Mouse (Mus musculus): ENCODE measurements around the gene Nupl1. TPM values are rescaled to one million over a fixed set of nuclear protein-coding genes. Genes with fewer than 3 reads are reported as not detected.
A peak's percentile ranks its signal among the peaks of the same experiment; 100 is the strongest.

The Nupl1 gene
- total RNA-seq, 2 experiments from 2014 or later, result not detected

DNA sequence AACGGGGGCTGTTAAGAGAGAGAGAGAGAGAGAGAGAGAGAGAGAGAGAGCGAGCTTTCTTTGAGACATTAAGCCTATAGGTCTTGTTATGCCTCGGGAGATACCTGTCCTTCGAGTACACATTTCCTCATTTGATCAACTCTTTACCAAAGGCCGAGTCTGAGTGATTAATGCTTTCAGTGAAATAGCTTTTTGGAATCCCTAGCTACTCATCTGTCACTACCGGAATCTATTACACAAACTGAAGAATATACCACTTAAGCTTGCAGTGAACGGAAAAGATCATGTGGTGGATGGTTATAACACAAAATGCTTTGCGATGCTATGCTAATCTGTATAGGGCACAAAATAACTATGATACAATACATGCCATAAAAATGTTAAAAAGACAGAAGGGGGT is 865 bp downstream of the Nupl1 start:
- ATAC-seq (replicated peaks; ENCODE audit: poor library complexity), result no peak

DNA sequence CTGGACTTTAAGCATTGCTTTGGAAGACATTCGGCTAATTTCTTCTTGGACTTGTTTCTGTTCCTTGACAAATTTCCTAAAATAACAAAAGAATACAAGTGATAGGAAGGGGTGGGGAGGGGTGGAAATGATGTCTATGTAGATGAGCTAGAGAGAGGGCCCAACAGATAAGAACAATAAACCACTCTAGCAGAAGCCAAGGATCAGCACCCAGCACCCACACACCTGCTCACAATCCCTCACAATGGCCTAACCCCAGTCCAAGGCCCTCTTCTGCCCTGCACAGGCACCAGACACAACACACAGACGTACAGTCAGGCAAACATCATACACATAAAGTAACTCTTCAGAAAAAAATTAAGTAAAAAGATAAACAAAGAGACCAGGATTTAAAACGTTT is 12.7 kb downstream of the Nupl1 start:
- no peak for ATAC-seq (replicated peaks; ENCODE audit: poor library complexity)

DNA sequence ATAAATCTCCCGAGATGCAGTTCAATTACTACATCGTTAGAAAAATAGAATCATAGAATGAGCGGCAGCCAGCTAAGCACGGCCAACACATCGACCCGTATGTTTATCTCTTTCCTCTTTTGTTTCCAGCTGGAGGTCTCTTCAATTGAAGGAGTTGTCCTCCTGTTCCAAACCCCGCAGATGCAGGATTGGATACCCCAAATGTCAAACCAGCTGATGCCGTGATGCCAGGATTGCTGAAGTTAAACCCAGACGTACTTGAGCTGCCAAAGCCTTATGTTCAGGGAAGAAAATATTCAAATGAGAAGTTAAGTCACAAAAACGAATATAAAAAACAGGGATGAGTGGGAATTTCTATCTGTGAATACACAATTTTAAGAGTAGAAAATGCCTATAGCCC is 31.3 kb downstream of the Nupl1 start:
- ATAC-seq (replicated peaks; ENCODE audit: poor library complexity), result no peak

DNA sequence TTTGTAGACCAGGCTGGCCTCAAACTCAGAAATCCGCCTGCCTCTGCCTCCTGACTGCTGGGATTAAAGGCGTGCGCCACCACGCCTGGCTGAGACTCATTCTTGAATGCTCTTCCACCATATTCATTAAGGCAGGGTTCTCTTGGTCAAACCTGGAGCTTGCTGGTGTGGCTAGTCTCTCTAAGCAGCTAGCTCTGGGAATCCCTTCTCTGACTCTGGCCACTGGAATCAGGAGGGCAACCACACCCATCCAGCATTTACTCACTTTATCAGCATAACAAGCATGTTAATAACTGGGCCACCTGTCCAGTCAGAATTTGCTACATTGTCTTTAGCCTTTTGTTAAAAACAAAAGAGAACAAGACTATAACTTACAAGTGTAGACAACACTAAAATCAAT is 33.6 kb downstream of the Nupl1 start:
- no peak for ATAC-seq (replicated peaks; ENCODE audit: poor library complexity)

DNA sequence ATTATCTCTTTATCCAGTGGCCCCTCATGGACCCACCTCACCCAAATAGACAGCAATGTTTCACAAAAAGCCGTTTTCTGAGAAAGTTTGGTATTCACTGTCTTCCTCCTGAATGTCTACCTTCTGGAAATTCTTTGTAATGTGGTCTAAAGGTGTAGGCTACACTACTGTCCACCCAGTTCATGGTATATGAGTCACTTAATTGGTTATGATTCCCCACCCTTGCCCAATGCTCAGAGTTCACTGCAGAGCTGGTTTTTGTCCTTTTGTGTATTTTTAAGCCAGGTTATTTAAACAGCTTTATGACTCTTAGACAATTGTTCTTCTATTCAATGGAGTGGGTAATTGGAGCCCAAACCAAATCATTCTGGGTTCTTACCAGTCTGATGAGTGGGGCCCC is 35.1 kb downstream of the Nupl1 start:
- no peak for ATAC-seq (replicated peaks; ENCODE audit: poor library complexity)

DNA sequence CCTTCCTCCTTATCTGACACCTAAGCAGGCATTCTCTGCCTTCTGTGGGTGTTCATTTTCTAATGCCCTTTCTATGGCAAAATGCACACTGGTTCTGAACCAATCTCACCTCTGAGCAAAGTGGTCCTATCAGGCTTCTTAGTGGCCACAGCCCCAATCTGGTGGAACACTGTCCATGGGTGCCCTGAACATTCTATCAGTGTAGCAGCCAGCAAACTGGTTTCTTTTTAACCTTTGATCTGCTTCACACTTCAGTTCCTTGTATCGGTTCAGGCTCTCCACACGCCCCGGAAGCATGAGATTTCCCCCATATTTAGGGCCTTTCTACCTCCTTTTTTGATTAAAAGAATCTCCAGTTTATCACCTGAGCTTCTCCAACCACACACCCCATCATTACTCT is 36.2 kb downstream of the Nupl1 start:
- no peak for ATAC-seq (replicated peaks; ENCODE audit: poor library complexity)

DNA sequence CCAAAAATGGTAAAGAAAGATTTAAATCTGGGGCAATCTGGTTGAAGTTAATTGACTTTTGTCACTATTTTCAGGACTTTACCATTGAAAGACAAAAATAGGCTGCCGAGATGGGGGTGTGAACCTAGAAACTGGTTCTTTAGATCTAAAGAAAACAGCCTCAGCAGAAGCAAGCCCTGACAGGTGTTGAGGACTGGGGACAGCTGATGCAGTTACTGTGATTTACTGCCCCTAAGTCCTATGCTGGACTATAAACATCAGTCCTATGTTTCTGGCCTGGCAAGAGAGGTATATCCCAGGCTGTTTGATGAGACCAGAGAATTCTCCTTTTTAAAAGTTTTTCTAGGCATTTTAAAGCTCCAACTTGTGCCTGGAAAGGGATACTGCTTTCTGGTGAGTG is 37.2 kb downstream of the Nupl1 start:
- ATAC-seq (replicated peaks; ENCODE audit: poor library complexity), result no peak

DNA sequence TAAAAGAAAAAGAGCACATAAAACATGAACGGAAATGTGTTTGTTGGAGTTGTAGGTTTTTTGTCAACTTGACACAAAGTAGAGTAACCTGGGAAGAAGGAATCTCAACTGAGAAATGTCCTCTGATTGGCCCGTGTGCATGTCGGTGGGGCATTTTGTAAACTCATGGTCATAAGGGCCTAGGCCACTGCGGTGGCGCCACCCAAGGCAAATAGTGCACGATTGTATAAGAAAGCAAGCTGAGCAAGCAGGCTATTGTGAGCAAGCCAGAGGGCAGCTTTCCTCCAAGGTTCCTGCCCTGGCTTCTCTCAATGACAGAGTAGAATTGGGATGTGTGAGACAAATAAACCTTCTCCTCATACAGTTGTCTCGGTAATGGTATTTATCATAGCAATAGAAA is 42.1 kb downstream of the Nupl1 start:
- ATAC-seq (replicated peaks; ENCODE audit: poor library complexity), result no peak

DNA sequence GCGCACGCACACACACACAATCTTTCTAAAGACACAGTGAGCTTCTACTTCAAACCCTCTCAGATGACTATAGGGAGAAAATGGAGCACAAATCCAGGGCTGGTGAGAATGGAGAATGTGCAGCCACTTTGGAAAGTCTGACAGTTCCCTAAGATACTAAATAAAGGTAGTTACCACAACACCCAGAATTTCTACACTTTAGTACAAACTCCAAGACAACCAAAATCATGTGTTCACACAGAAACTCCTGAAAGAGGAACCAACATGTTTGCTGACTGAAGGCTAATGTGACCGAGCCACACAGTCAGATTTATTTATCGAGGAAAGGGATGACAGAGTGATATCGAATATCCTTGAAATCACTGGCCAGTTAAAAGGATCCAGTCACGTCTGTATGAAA is 46.2 kb downstream of the Nupl1 start:
- ATAC-seq (replicated peaks; ENCODE audit: poor library complexity), result peak; percentile 55

DNA sequence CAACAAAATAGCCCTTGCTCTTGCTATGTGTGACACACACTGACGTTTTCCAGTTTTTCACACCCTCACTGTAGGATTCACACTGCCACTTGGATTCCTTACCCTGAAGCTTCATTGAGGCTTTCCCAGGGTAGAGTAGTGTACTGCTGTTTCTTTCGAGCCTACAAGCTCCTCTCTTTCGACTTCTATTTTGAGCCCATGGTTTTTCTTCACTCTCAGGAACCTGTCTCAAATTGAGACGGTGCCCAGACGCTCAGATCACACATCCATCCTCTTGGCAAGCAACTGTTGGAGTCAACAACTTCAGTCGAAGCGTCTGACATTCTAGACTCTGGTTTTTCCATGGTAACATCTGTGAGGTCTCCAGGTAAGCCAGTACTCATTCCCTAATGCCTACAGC is 54.3 kb downstream of the Nupl1 start, which contains the start of gene Atp8a2:
Gene Atp8a2, minus strand, starts transcription at position 296 of the 400 bp plus-strand sequence.
- ATAC-seq (replicated peaks; ENCODE audit: poor library complexity), result no peak

DNA sequence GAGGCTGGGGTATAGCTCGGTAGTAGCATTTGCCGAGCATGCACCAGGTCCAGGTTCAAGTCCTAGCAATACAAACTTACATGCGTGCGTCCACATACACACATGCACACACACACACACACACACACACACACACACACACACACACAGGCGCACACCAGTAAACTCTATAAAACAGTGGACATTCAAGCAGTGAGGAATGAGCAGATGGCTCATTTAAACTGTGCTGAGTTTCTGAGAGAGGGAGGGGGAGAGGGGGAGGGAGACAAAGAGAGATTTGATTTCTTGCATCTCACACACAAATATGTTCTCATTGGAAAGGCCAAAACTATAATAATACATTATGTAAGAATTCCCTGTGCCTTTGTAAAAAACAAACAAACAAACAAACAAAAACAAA is 55.2 kb downstream of the Nupl1 start:
- no peak for ATAC-seq (replicated peaks; ENCODE audit: poor library complexity)

DNA sequence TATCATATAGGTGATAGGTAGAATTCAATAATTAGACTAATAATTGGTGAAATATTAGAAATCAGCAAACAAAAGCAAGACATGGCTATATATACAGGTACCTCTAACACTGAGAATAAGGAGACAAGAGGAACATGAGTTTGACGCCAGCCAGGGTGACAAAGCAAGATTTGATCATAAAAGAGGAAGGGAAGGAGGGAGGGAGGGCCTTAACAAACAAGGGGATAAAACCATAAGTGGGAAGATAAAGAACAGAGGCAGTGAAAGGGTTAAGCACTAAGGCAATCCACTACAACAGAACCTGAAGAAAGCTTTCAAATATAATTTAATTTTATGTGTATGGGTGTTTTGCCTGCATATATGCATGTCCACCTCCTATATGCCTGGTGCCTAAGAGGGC is 56.6 kb downstream of the Nupl1 start:
- peak; percentile 71 for ATAC-seq (replicated peaks; ENCODE audit: poor library complexity)

DNA sequence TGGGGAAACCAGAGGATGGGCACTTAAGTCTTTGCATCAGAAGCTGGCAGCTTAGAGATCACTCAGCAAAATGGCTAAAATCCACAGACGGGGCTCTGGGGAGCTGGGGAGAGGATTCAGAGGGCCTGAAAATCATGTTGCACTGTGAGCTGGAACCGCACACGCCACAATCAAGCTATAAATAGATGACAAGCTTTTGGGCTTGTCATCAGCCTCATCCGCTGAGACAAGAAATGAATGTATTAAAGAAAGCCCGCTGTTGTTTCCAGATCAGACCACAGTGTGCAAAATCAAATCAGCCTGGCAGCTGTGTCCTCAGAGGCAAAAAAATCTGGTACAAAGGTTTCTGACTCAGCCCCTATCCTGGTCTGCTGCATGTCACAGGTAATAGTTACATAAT is 61.5 kb downstream of the Nupl1 start:
- ATAC-seq (replicated peaks; ENCODE audit: poor library complexity), result no peak

DNA sequence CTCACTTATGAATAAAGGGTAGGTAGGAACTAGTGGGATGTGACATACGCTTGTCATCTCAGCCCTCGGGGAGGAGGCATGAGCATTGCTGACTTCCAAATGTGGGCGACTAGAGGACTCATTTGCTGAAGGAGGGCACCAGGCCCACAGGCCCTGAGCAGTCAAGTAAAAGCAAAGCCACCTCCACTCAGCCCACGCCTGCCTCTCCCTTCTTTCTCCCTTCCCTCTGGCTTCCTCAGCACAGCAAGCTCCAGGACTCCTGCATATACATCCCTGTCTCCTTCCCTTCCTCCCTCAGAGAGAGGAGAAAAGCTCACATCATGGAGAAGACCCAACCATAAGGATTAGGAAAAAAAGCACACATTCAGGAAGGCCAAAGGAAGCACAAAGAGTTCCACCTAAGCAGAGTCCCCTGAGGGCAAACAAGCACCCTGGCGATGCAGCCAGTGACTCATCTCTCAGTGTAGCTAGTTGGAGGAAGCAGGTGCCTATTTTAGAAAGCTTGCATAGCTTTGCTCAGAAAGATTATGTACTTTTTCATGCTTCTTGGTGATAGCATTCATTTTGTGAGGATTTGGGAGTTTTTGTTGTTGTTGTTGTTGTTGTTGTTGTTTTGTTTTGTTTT is 62.9 kb downstream of the Nupl1 start:
- no peak for ATAC-seq (replicated peaks; ENCODE audit: poor library complexity)

DNA sequence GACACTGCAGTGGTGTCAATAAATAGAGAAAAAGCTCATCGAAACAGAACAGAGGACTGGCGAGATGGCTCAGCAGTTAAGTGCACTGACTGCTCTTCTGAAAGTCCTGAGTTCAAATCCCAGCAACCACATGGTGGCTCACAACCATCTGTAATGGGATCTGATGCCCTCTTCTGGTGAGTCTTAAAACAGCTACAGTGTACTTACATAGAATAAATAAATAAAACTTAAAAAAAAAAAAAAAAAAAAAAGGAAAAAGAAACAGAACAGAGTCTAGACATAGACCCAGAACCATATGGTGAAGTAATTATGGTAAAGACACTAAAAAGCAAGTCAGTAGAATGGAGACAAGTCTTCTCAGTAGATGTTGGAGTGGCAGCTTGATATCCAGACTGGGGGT is 69.9 kb downstream of the Nupl1 start:
- no peak for ATAC-seq (replicated peaks; ENCODE audit: poor library complexity)

DNA sequence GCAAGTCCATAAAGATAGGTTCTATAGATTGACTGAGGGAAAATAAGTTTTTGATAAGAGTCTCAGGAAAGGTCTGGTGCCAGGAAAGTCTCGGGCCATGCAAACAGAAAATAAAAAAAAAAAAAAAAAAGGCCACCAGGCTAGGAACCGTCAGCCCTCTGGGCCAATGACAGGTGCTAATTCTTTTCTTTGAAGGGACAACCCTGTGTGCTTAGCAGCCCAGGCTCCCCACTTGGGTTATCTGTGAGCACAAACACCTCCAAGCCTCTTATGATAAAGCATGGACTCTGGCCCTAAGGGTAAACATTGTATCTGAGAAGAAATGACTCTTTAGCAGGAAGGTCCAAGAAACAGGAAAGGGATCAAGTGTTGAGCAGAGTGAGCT is 72.7 kb downstream of the Nupl1 start:
- ATAC-seq (replicated peaks; ENCODE audit: poor library complexity), result no peak

DNA sequence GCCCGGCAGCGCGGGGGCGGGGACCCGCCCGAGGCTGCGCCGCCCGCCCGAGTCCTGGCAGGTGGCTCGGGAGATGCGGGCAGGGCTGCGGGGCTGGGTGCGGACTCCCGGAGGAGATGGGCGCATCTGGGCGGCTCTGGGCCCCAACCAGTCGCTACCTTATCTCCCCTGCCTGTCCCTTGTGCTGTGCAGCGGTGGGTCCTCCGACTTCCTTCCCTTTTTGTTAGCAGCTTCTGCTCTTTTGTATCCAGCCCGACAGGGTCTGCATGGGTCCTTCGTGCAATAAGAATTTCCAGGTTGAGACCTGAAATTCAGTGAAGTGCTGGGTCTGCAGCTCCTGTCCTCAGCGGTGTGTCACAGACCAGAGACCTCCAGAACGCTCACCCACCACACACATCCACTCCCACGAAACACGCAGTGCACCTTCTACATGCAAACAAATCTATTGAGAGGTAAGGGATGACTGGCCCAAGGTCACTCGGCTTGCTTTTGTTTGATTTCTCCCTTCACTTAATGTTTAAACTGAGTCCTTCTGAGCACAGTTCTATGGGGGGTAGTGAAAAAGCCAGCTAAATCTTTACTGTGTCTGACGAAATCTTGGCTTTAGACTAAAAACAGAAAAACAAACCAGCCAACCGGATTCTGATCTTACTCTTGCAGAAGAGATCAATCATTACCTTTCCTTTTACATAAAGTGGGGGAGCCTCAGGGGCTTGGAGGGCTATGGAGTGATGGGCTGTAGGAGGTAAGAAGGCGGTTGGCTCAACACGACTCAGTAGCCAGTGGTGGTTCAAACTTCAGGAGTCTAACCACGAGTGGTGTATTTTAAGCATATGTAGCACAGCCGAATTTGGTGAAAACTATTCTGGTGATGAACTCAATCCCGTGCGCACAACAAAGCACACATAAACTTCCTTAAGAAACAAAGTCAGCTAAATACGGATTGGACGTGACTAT is 73.3 kb downstream of the Nupl1 start:
- ATAC-seq (replicated peaks; ENCODE audit: poor library complexity), result peak; percentile 59

DNA sequence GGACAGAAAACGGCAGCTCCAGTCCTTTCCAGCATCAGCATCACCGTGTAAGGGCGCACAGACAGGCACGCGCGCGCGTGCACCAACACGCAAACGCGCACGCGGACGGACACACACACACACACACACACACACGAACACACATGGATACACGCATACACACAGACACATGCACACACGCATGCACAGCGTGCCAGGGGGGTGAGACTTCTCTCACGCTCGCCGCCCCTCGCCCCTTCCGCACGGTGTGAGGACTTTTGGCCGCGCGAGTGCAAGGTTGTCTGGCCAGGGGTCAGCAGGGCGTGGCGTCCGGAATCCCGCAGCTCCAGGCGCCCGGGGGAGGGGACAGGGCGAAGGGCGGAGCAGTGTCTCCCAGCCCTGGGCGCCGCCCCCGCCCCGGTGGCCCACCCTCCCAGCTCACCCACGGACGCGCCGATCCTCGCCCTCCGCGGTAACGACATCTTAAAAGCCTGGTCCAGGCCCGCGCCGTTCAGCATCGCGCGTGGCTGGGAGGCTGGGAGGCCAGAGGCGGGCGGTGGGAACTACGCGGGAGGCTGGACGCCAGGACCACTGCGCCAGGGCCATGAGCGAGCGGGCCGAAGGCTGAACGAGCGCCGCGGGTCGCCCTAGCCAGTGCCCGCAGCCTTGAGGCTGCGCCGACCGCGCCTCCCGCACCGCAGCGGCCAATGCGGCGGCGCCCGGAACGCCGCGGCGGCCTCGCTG is 74.2 kb downstream of the Nupl1 start:
- peak; percentile 35 for ATAC-seq (replicated peaks; ENCODE audit: poor library complexity)

DNA sequence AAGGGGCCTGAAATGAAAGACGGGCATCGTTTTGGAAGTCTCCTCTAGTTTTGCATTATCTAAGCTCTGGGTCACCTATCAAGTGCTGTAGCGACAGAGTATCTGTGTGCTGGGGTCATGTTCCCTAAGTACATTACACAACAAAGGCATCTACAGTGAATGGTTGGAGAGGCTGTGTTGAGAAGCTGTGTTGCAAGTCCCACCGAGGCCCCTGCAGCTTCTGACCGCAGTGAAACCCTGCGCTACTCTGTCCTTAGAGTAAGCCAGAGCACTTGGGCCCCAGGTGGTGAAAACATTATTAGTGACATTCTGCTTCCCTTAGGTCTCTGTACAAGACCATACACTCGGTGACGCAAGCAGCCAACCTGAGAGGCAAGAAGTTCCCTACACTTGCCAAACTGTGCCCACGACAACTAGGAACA is 74.8 kb downstream of the Nupl1 start:
- ATAC-seq (replicated peaks; ENCODE audit: poor library complexity), result peak; percentile 79

DNA sequence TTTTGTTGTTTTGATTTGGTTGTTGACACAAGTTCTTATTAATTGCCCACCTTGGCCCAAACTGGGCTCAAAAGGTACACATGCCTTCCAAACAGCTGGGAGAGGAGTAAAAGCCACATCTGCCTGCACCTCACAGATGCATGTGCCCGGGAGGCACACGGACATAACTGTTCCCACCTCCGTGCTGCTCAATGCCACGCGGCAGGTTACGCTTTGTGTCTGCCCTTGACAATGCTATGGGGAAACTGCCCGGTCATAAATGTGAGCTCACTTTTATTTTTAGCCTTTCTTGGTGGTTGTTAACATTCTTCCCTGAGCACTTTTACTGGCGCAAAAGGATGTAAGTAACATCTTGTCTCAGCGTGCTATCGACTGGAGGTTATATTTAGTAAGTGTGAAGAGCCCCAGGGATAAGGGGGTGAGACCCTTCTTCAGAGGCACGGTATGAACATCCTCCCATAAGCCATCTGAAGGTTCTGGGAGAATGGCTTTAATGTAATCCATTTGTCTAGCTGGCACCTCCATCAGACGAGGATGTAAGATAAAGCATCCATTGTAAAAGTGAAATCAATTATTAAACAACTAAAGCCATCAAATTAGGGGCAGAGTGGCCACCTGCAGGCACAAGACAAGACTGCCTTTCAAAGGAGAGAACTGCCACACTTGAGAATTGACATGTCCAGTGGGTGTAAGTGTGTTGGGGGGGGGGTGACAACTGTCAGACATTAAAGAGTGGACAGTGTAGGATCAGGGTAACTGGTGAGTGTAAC is 78.8 kb downstream of the Nupl1 start:
- no peak for ATAC-seq (replicated peaks; ENCODE audit: poor library complexity)
